9 mouse cellular contexts compared by ENCODE assay signal in the genomic region with DNA sequence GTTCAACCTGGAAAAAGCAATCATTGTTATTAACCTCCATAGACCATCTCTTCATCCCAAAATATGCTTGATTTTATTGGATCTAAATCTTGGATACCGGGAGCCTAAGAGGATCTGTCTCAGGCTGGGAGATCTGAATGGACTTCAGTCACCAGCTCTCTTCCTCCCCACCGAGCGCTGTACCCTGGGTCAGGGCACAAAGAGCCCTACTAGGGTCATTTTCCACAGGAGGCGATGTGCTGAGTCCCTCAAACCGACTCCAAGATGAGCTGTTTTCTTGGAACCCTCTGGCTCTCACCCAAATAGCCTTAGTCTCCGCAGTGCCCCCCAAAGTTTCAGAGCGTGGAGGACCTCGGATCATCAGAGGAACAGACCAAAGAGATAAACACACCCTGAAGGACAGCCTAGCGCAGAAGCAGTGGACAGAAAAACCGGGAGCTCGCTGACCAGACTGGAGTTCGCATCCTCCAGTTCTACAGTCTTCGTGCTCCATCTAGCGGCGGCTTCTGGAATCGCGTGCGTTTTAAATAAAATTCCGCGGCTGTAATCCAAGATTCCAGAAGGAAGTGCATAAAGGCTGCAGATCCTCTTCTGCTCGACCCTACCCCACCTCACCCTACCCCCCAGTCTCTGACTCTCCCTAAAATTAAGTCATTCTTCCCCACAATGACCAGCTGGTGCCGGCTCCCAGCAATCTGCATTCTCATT. TPM values are rescaled to one million over a fixed set of nuclear protein-coding genes. Genes with fewer than 3 reads are reported as not detected.
A peak's percentile ranks its signal among the peaks of the same experiment; 100 is the strongest.
DNase-seq lines count a peak whose midpoint lies in the region.
"Had no signal": no experiment of that assay in that cellular context is flagged by ENCODE, and none has a peak within 500 bp of the region (broad histone marks: within the 10 kb centered on the region; RNA-seq: fewer than 3 reads in every experiment).

No protein-coding gene starts in this region.

- peak; percentile 20 to 36 for DNase-seq in CD8-positive naive resting alpha-beta T cell, adult 2 months (ENCODE audit: low read depth in 2 of 2, low spot score in 2 of 2)
- peak; percentile 83 for DNase-seq in adrenal gland, postnatal 14 days
- peak; percentile 75 for DNase-seq in embryo, embryonic 11.5 days (ENCODE audit: low read depth, low spot score)
- peak; percentile 76 to 88 for DNase-seq in heart, postnatal 10 days
- DNase-seq in large intestine, adult 2 months (ENCODE audit: low read depth, low spot score) = peak; percentile 42
- DNase-seq in lung, postnatal 25 days (ENCODE audit: low spot score) = peak; percentile 43
- DNase-seq in retina, adult 2 months (ENCODE audit: low read depth, low spot score) = peak; percentile 42
- peak; percentile 72 for DNase-seq in thymus, postnatal 4 days

- WGBS in large intestine, adult 2 months = 14% methylated on average over 22 of the region's 22 CpGs

- intact Hi-C loops in heart, postnatal 10 days (cut with DNase I) = loop anchor here (1.0 to 10.0 kb wide), 4 partner anchors 1087 to 1363 kb away; partner anchors contain the start of gene Haspin

RNA-seq across cellular contexts. Expression of gene Olfr412, which starts 9.7 kb away (rescaled TPM):
- total RNA-seq in adrenal gland, postnatal 14 days (2021) = not detected in 2 replicates
- total RNA-seq in heart, postnatal 10 days (2021) = not detected
- not detected in 2 replicates for polyA plus RNA-seq in large intestine, adult 2 months (2012; rRNA removed)
- polyA plus RNA-seq: heart, embryonic 14.5 days had no signal

RNA-seq across cellular contexts. Expression of gene Olfr411, which starts 19.1 kb away (rescaled TPM):
- total RNA-seq in adrenal gland, postnatal 14 days (2021) = not detected in 2 replicates
- total RNA-seq in heart, postnatal 10 days (2021) = not detected
- polyA plus RNA-seq in large intestine, adult 2 months (2012; rRNA removed) = not detected in 2 replicates
- polyA plus RNA-seq: heart, embryonic 14.5 days had no signal

RNA-seq across cellular contexts. Expression of gene Olfr410, which starts 33.7 kb away (rescaled TPM):
- not detected in 2 replicates for total RNA-seq in adrenal gland, postnatal 14 days (2021)
- total RNA-seq in heart, postnatal 10 days (2021) = not detected
- polyA plus RNA-seq in large intestine, adult 2 months (2012; rRNA removed) = not detected in 2 replicates
- polyA plus RNA-seq: heart, embryonic 14.5 days had no signal

Comparison
In these comparisons a context has a peak if more than half of its experiments do, and no peak if none do; other contexts are left out.
1. Peak in every context shown above with its lines: DNase-seq.
2. DNase-seq: peak in every context shown above with its lines; median percentile 83 in adrenal gland, postnatal 14 days; 82 in heart, postnatal 10 days; 75 in embryo, embryonic 11.5 days; 72 in thymus, postnatal 4 days; 43 in lung, postnatal 25 days; 42 in large intestine, adult 2 months; 42 in retina, adult 2 months; 28 in CD8-positive naive resting alpha-beta T cell, adult 2 months.